ENCODE assay signal across 8 mouse cellular contexts in the genomic region with DNA sequence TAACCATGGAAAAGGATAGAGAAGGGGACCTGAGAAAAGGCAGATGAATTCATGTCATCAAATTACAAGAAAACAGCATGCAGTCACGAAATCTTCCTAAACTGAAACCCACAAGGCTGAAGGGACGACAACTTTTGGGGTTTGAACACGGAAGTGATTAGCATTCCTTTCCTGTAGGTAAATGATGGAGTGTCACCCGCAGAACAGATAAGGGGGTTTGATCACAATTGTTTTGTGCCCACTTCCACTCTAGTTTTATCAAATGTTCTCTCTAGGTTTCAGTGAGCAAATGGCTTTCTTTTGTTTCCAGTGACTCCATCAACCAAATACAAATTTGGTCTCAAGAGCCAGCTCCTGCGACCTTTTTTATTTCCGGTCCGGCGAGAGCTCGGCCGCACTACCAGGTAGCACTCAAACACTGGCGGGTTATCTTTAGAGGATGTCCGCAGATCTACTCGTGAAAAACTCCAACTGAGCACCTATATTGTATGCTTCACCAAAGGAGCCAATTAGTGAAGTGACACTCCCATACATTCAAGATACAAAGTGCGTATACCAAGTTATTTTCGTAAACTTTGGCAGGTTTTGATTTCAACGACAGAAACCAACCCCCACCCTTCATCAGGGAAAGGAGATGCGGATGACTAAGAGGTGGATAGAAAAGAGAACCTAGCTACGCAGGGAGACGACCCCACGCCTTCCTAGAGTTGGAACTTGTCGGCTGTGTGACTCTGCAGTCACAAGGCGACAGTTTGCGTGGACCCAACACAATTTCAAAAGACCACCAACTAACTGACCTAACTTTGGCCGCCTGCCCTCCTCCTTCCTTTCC. TPM values are rescaled to one million over a fixed set of nuclear protein-coding genes. Genes with fewer than 3 reads are reported as not detected.
DNase-seq lines count a peak whose midpoint lies in the region; ATAC-seq and TF ChIP-seq lines count a peak whose summit lies in the region.

No protein-coding gene starts in this region.

- peak overlapping the region; percentile 79 for H3K4me2 ChIP-seq in lung, postnatal 0 days (replicated peaks; ENCODE audit: low read depth, low read length)
- peak overlapping the region; percentile 91 for H3K4me2 ChIP-seq in heart, embryonic 16.5 days (ENCODE audit: low read depth, low read length)

- ATAC-seq in lung, postnatal 0 days, result 0 out of 2 replicates have a peak, but pooled peaks have one; percentile 1
- ATAC-seq in heart, embryonic 16.5 days (replicated peaks; ENCODE audit: extremely low read depth, insufficient read depth, low FRiP score), result no peak

- H3K36me3 ChIP-seq in lung, postnatal 0 days (ENCODE audit: insufficient read depth, low read length), result no peaks in the 10 kb centered on the region
- H3K36me3 ChIP-seq in heart, embryonic 16.5 days (ENCODE audit: control insufficient read depth, insufficient read depth), result no peaks in the 10 kb centered on the region
- H3K36me3 ChIP-seq in macrophage (ENCODE audit: inconsistent target), result no peaks in the 10 kb centered on the region

- H3K4me1 ChIP-seq in lung, postnatal 0 days (ENCODE audit: insufficient read depth, low read depth, low read length), result peaks cover 7% of the 10 kb centered on the region; the same call in 1 of the 2 replicates
- H3K4me1 ChIP-seq in bone marrow macrophage, adult 2 months (ENCODE audit: control insufficient read depth, insufficient read depth, low read length), result peaks cover 18% of the 10 kb centered on the region
- H3K4me1 ChIP-seq in heart, embryonic 16.5 days (ENCODE audit: control insufficient read depth, insufficient read depth, low read length), result peaks cover 17% of the 10 kb centered on the region

- peak overlapping the region; percentile 98 for H3K9ac ChIP-seq in lung, postnatal 0 days (replicated peaks; ENCODE audit: low read depth)
- peak overlapping the region; percentile 100 for H3K9ac ChIP-seq in heart, embryonic 16.5 days (ENCODE audit: low read length)

- no peak for TF ChIP-seq EP300 in lung, postnatal 0 days (IDR thresholded peaks at IDR 0.05)

- peak overlapping the region; percentile 99 for H3K4me3 ChIP-seq in lung, postnatal 0 days (ENCODE audit: low read depth, low read length)
- H3K4me3 ChIP-seq in bone marrow macrophage, adult 2 months (ENCODE audit: insufficient read depth, low read length), result peak overlapping the region; percentile 91
- peak overlapping the region; percentile 99 for H3K4me3 ChIP-seq in heart, embryonic 16.5 days (ENCODE audit: low read length)
- H3K4me3 ChIP-seq in macrophage (ENCODE audit: inconsistent target), result peak overlapping the region; percentile 84

- no peak for TF ChIP-seq POLR2A in bone marrow macrophage, adult 2 months (IDR thresholded peaks at IDR 0.05; ENCODE audit: borderline replicate concordance, low read depth, low read length)

- DNase-seq in lung, postnatal 0 days (ENCODE audit: low spot score), result peak; percentile 23
- no peak for DNase-seq in lung, postnatal 14 days
- DNase-seq in spleen, postnatal 36 days (ENCODE audit: low spot score in 2 of 2), result no peak
- no peak for DNase-seq in yolk sac, embryonic 10.5 days (ENCODE audit: low spot score)
- DNase-seq in kidney, adult 18-20 months, result no peak

- WGBS in lung, postnatal 0 days, result 2% methylated on average over 24 of the region's 24 CpGs
- 1% methylated on average over 24 of the region's 24 CpGs for WGBS in heart, embryonic 16.5 days
- 2% methylated on average over 23 of the region's 24 CpGs for WGBS in macrophage (ENCODE audit: missing documents)

- no peak for TF ChIP-seq CTCF in lung, postnatal 0 days (IDR thresholded peaks at IDR 0.05)
- TF ChIP-seq CTCF in bone marrow macrophage, adult 2 months (IDR thresholded peaks at IDR 0.05; ENCODE audit: low read depth, low read length), result no peak

- H3K9me3 ChIP-seq in lung, postnatal 0 days (ENCODE audit: low read length), result no peaks in the 10 kb centered on the region
- no peaks in the 10 kb centered on the region for H3K9me3 ChIP-seq in heart, embryonic 16.5 days (replicated peaks; ENCODE audit: control insufficient read depth, low read length)

- peaks cover 56% of the 10 kb centered on the region for H3K79me2 ChIP-seq in macrophage (ENCODE audit: inconsistent target)

- peak overlapping the region; percentile 78 for H3K27ac ChIP-seq in lung, postnatal 0 days (ENCODE audit: low read length)
- H3K27ac ChIP-seq in bone marrow macrophage, adult 2 months (ENCODE audit: insufficient read depth, low read depth, low read length), result peak overlapping the region; percentile 59
- peak overlapping the region; percentile 84 for H3K27ac ChIP-seq in heart, embryonic 16.5 days (ENCODE audit: low read length)
- peak overlapping the region; percentile 59 for H3K27ac ChIP-seq in macrophage

- H3K27me3 ChIP-seq in lung, postnatal 0 days (replicated peaks; ENCODE audit: insufficient read depth, low read length), result no peaks in the 10 kb centered on the region
- H3K27me3 ChIP-seq in heart, embryonic 16.5 days (ENCODE audit: control insufficient read depth, insufficient read depth, low read length), result no peaks in the 10 kb centered on the region

RNA-seq across cellular contexts. Expression of a gene that starts 2.1 kb away (rescaled TPM):
- 197 and 200 TPM in 2 replicates for polyA plus RNA-seq in lung, postnatal 0 days (2015; fragmentation: Nextera tagmentation; extraction: Ambion mirVana)
- polyA plus RNA-seq in bone marrow macrophage, adult 2 months (2012; ENCODE audit: insufficient read depth, insufficient read length, missing spikeins), result 208 and 222 TPM in 2 replicates
- 268 and 284 TPM in 2 replicates for polyA plus RNA-seq in heart, embryonic 16.5 days (2015; fragmentation: Nextera tagmentation; extraction: Ambion mirVana)
- 10 to 100 TPM; 28.9 to 86.2 (median 49.7) TPM for total RNA-seq in macrophage (2018; cell fraction: chromatin; rRNA removed)
- 100 to 1,000 TPM; 225 to 367 (median 264) TPM for total RNA-seq in macrophage (2018; cell fraction: cytosol; rRNA removed)
- 10 to 100 TPM; 29.9 to 94.3 (median 69.2) TPM for total RNA-seq in macrophage (2018; cell fraction: nucleus; rRNA removed)
- 216 to 529 TPM (median 268 TPM) in 3 replicates for polyA plus RNA-seq in macrophage (2018)

RNA-seq across cellular contexts. Expression of a gene that starts 8.1 kb away (rescaled TPM):
- polyA plus RNA-seq in lung, postnatal 0 days (2015; fragmentation: Nextera tagmentation; extraction: Ambion mirVana), result 0.07 TPM in 1 of 2 replicates, not detected in the other
- polyA plus RNA-seq in bone marrow macrophage, adult 2 months (2012; ENCODE audit: insufficient read depth, insufficient read length, missing spikeins), result not detected in 2 replicates
- polyA plus RNA-seq in heart, embryonic 16.5 days (2015; fragmentation: Nextera tagmentation; extraction: Ambion mirVana), result 0.17 and 0.34 TPM in 2 replicates
- under 1 TPM in 8 of 26 experiments, not detected in 18; 0.12 to 0.18 (median 0.15) TPM for total RNA-seq in macrophage (2018; cell fraction: chromatin; rRNA removed)
- not detected for total RNA-seq in macrophage (2018; cell fraction: cytosol; rRNA removed)
- under 1 TPM in 5 of 26 experiments, not detected in 21; 0.08 to 0.25 (median 0.18) TPM for total RNA-seq in macrophage (2018; cell fraction: nucleus; rRNA removed)
- polyA plus RNA-seq in macrophage (2018), result not detected in 3 replicates

RNA-seq across cellular contexts. Expression of a gene that starts 33.0 kb away (rescaled TPM):
- polyA plus RNA-seq in lung, postnatal 0 days (2015; fragmentation: Nextera tagmentation; extraction: Ambion mirVana), result 2.0 and 2.2 TPM in 2 replicates
- 1.9 and 2.0 TPM in 2 replicates for polyA plus RNA-seq in bone marrow macrophage, adult 2 months (2012; ENCODE audit: insufficient read depth, insufficient read length, missing spikeins)
- 4.0 and 5.0 TPM in 2 replicates for polyA plus RNA-seq in heart, embryonic 16.5 days (2015; fragmentation: Nextera tagmentation; extraction: Ambion mirVana)
- total RNA-seq in macrophage (2018; cell fraction: chromatin; rRNA removed), result 1 to 10 TPM; 2.1 to 8.8 (median 4.5) TPM
- total RNA-seq in macrophage (2018; cell fraction: cytosol; rRNA removed), result 1 to 10 TPM in 18 of 26 experiments, under 1 TPM in 8; 0.50 to 2.3 (median 1.2) TPM
- total RNA-seq in macrophage (2018; cell fraction: nucleus; rRNA removed), result 1 to 10 TPM; 1.6 to 6.8 (median 3.2) TPM
- polyA plus RNA-seq in macrophage (2018), result 1.1 to 1.4 TPM (median 1.4 TPM) in 3 replicates

RNA-seq across cellular contexts. Expression of a gene that starts 53.3 kb away (rescaled TPM):
- 0.08 and 0.13 TPM in 2 replicates for polyA plus RNA-seq in lung, postnatal 0 days (2015; fragmentation: Nextera tagmentation; extraction: Ambion mirVana)
- polyA plus RNA-seq in bone marrow macrophage, adult 2 months (2012; ENCODE audit: insufficient read depth, insufficient read length, missing spikeins), result 0.31 TPM in 1 of 2 replicates, not detected in the other
- polyA plus RNA-seq in heart, embryonic 16.5 days (2015; fragmentation: Nextera tagmentation; extraction: Ambion mirVana), result 0.22 and 0.76 TPM in 2 replicates
- 1 to 10 TPM in 9 of 26 experiments, under 1 TPM in 17; 0.20 to 2.2 (median 0.70) TPM for total RNA-seq in macrophage (2018; cell fraction: chromatin; rRNA removed)
- total RNA-seq in macrophage (2018; cell fraction: cytosol; rRNA removed), result under 1 TPM in 14 of 26 experiments, not detected in 12; 0.03 to 0.32 (median 0.05) TPM
- total RNA-seq in macrophage (2018; cell fraction: nucleus; rRNA removed), result 1 to 10 TPM in 6 of 26 experiments, under 1 TPM in 18, not detected in 2; 0.36 to 1.8 (median 0.62) TPM
- polyA plus RNA-seq in macrophage (2018), result 0.03 to 0.11 TPM in 2 of 3 replicates, not detected in the other

RNA-seq across cellular contexts. Expression of a gene that starts 55.9 kb away (rescaled TPM):
- polyA plus RNA-seq in lung, postnatal 0 days (2015; fragmentation: Nextera tagmentation; extraction: Ambion mirVana), result 1.6 TPM in 2 replicates
- polyA plus RNA-seq in bone marrow macrophage, adult 2 months (2012; ENCODE audit: insufficient read depth, insufficient read length, missing spikeins), result 2.0 and 3.5 TPM in 2 replicates
- polyA plus RNA-seq in heart, embryonic 16.5 days (2015; fragmentation: Nextera tagmentation; extraction: Ambion mirVana), result 4.1 and 6.5 TPM in 2 replicates
- 1 to 10 TPM in 13 of 26 experiments, under 1 TPM in 8, not detected in 5; 0.44 to 4.1 (median 1.3) TPM for total RNA-seq in macrophage (2018; cell fraction: chromatin; rRNA removed)
- total RNA-seq in macrophage (2018; cell fraction: cytosol; rRNA removed), result 1 to 10 TPM; 1.3 to 3.9 (median 2.1) TPM
- 1 to 10 TPM in 14 of 26 experiments, under 1 TPM in 12; 0.35 to 9.0 (median 1.0) TPM for total RNA-seq in macrophage (2018; cell fraction: nucleus; rRNA removed)
- 1.3 to 7.1 TPM (median 2.0 TPM) in 3 replicates for polyA plus RNA-seq in macrophage (2018)
